Mouse (Mus musculus): ENCODE results near the gene Gm37240.

Gene Gm37240

GRCm38 (mm10) chr3:85456983-85457382 lies 430.3 kb downstream of the Gm37240 start:
- in situ Hi-C loops (cut with MboI; ENCODE audit: unreplicated experiment in 2 of 2), result no loop called here

GRCm38 (mm10) chr3:85455453-85455852 lies 431.9 kb downstream of the Gm37240 start:
- in situ Hi-C loops (cut with MboI; ENCODE audit: unreplicated experiment in 2 of 2), result no loop called here

- in situ Hi-C loops (cut with MboI; ENCODE audit: unreplicated experiment in 2 of 2), result no loop called here
Measured at GRCm38 (mm10) chr3:85454001-85454400, 433.3 kb downstream of the Gm37240 start.

- in situ Hi-C loops (cut with MboI; ENCODE audit: unreplicated experiment in 2 of 2), result no loop called here
Measured at GRCm38 (mm10) chr3:85449461-85449860, 437.9 kb downstream of the Gm37240 start.

GRCm38 (mm10) chr3:85442781-85443180 lies 444.5 kb downstream of the Gm37240 start:
- in situ Hi-C loops (cut with MboI; ENCODE audit: unreplicated experiment in 2 of 2), result no loop called here

- in situ Hi-C loops (cut with MboI; ENCODE audit: unreplicated experiment in 2 of 2), result no loop called here
Measured at GRCm38 (mm10) chr3:85442261-85442660, 445.1 kb downstream of the Gm37240 start.

GRCm38 (mm10) chr3:85435406-85435805 lies 451.9 kb downstream of the Gm37240 start:
- in situ Hi-C loops (cut with MboI; ENCODE audit: unreplicated experiment in 2 of 2), result no loop called here

GRCm38 (mm10) chr3:85431208-85431607 lies 456.1 kb downstream of the Gm37240 start:
- in situ Hi-C loops (cut with MboI; ENCODE audit: unreplicated experiment in 2 of 2), result no loop called here

GRCm38 (mm10) chr3:85423376-85423997 lies 463.8 kb downstream of the Gm37240 start:
- in situ Hi-C loops (cut with MboI; ENCODE audit: unreplicated experiment in 2 of 2), result no loop called here

GRCm38 (mm10) chr3:85421403-85421802 lies 465.9 kb downstream of the Gm37240 start:
- in situ Hi-C loops (cut with MboI; ENCODE audit: unreplicated experiment in 2 of 2), result no loop called here

- in situ Hi-C loops (cut with MboI; ENCODE audit: unreplicated experiment in 2 of 2), result no loop called here
Measured at GRCm38 (mm10) chr3:85417663-85418062, 469.7 kb downstream of the Gm37240 start.

- in situ Hi-C loops (cut with MboI; ENCODE audit: unreplicated experiment in 2 of 2), result no loop called here
Measured at GRCm38 (mm10) chr3:85398841-85399240, 488.5 kb downstream of the Gm37240 start.

GRCm38 (mm10) chr3:85398483-85398835 lies 488.9 kb downstream of the Gm37240 start:
- in situ Hi-C loops (cut with MboI; ENCODE audit: unreplicated experiment in 2 of 2), result no loop called here

- in situ Hi-C loops (cut with MboI; ENCODE audit: unreplicated experiment in 2 of 2), result no loop called here
Measured at GRCm38 (mm10) chr3:85397816-85398482, 489.4 kb downstream of the Gm37240 start.

- in situ Hi-C loops (cut with MboI; ENCODE audit: unreplicated experiment in 2 of 2), result no loop called here
Measured at GRCm38 (mm10) chr3:85393395-85393794, 493.9 kb downstream of the Gm37240 start.

- in situ Hi-C loops (cut with MboI; ENCODE audit: unreplicated experiment in 2 of 2), result no loop called here
Measured at GRCm38 (mm10) chr3:85391756-85392155, 495.6 kb downstream of the Gm37240 start.

- in situ Hi-C loops (cut with MboI; ENCODE audit: unreplicated experiment in 2 of 2), result no loop called here
Measured at GRCm38 (mm10) chr3:85391111-85391510, 496.2 kb downstream of the Gm37240 start.

- in situ Hi-C loops (cut with MboI; ENCODE audit: unreplicated experiment in 2 of 2), result no loop called here
Measured at GRCm38 (mm10) chr3:85385371-85385770, 501.9 kb downstream of the Gm37240 start.

- in situ Hi-C loops (cut with MboI; ENCODE audit: unreplicated experiment in 2 of 2), result no loop called here
Measured at GRCm38 (mm10) chr3:85383330-85383729, 504.0 kb downstream of the Gm37240 start.

- in situ Hi-C loops (cut with MboI; ENCODE audit: unreplicated experiment in 2 of 2), result no loop called here
Measured at GRCm38 (mm10) chr3:85378703-85379395, 508.5 kb downstream of the Gm37240 start.

GRCm38 (mm10) chr3:85377946-85378702 lies 509.2 kb downstream of the Gm37240 start:
- in situ Hi-C loops (cut with MboI; ENCODE audit: unreplicated experiment in 2 of 2), result no loop called here
